Mouse (Mus musculus): ENCODE measurements at regions not wholly inside any gene's neighbourhood (a gene's known extent, or its start where the extent isn't known, plus 50 kb on each side); places are given as distances from the start of the nearest gene placed in this dataset.

DNA sequence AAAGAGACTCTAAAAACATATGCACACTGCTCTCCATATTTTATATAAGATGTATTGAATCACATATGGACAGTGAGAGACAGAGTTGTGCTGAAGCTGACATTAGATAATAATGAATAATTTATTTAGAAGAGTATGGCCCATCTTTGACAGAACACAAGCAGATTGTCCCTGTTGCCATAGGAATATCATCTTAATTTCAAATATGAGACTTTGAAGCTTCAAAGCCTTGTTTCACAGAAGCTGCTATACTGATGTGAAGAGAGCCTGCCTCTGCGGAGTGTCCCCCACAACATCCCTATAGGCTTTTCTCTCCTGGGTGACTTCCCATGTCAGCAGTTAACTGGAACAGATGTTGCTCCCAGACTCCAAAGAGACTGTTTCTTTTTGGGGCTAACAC is 1147.9 kb upstream of the Cntn5 start:
- TF ChIP-seq ZNF384 (IDR thresholded peaks at IDR 0.05; ENCODE audit: low read depth, low read length) (no peak), ZC3H11A (IDR thresholded peaks at IDR 0.05; ENCODE audit: borderline replicate concordance, low read depth, low read length) (no peak), MAFK (IDR thresholded peaks at IDR 0.05; ENCODE audit: insufficient read depth, low read depth, low read length) (no peak), CHD2 (IDR thresholded peaks at IDR 0.05; ENCODE audit: low read depth, low read length) (no peak)

Measured in ES-E14 (cell line).